Mouse (Mus musculus) midbrain, embryonic 14.5 days (tissue): ENCODE measurements at regions not wholly inside any gene's neighbourhood (a gene's known extent, or its start where the extent isn't known, plus 50 kb on each side); places are given as distances from the start of the nearest gene placed in this dataset.

Experiments used
- ATAC-seq: fragments of 200-750 bp; cut with Nextera tagmentation; 2 replicates; pipeline ENCODE4 v1.8.0; 2017; ENCODE audit warnings: moderate number of reproducible peaks, moderate library complexity; ENCODE audit not compliant: low FRiP score, low TSS enrichment
- DNase-seq: peaks from one replicate; pipeline ENCODE4 v3.0.0-alpha.2; 2015
- H3K27ac ChIP-seq: fragments of 300-500 bp; sonication (generic); replicated peaks from 2 replicates; pipeline ENCODE4 v1.5.1; 2014; ENCODE audit warnings: mild to moderate bottlenecking, low read depth, low read length, moderate library complexity
- H3K27me3 ChIP-seq: fragments of 300-500 bp; sonication (generic); 2 replicates; pipeline ENCODE4 v1.6.1; 2014; ENCODE audit warnings: low read length, control low read depth, mixed read lengths; ENCODE audit not compliant: control insufficient read depth, insufficient read depth
- H3K36me3 ChIP-seq: fragments of 300-500 bp; sonication (generic); 2 replicates; pipeline ENCODE4 v1.6.1; 2014; ENCODE audit warnings: low read length, control low read depth; ENCODE audit not compliant: control insufficient read depth, insufficient read depth
- H3K4me1 ChIP-seq: fragments of 300-500 bp; sonication (generic); 2 replicates; pipeline ENCODE4 v1.6.1; 2014; ENCODE audit warnings: mild to moderate bottlenecking, antibody characterized with exemption, low read length, control low read depth; ENCODE audit not compliant: control insufficient read depth, insufficient read depth
- H3K4me2 ChIP-seq: fragments of 300-500 bp; sonication (generic); 2 replicates; pipeline ENCODE4 v1.6.1; 2014; ENCODE audit warnings: mild to moderate bottlenecking, low read length, moderate library complexity
- H3K4me3 ChIP-seq: fragments of 300-500 bp; sonication (generic); replicated peaks from 2 replicates; pipeline ENCODE4 v1.5.1; 2014; ENCODE audit warnings: low read depth, low read length
- H3K9ac ChIP-seq: fragments of 300-500 bp; sonication (generic); replicated peaks from 2 replicates; pipeline ENCODE4 v1.6.1; 2014; ENCODE audit warnings: mild to moderate bottlenecking, low read length, moderate library complexity
- H3K9me3 ChIP-seq: fragments of 300-500 bp; sonication (generic); 2 replicates; pipeline ENCODE4 v1.6.1; 2016; ENCODE audit warnings: low read length, control low read depth, mixed read lengths; ENCODE audit not compliant: control insufficient read depth
- WGBS: fragments of 180-500 bp; shearing (Covaris S2); extraction: QIAGEN DNeasy Blood & Tissue Kit; methylation state at CpG from one replicate; pipeline ENCODE4 v1.1.7; 2014; 5-methylcytosine and 5-hydroxymethylcytosine counted together

- no peak for ATAC-seq
- Histone ChIP-seq H3K4me1 (no peaks in the 10 kb centered on the region), H3K9ac (no peak overlapping the region), H3K27me3 (no peaks in the 10 kb centered on the region), H3K4me3 (no peak overlapping the region), H3K9me3 (no peaks in the 10 kb centered on the region), H3K4me2 (no peak overlapping the region), H3K27ac (no peak overlapping the region), H3K36me3 (no peaks in the 10 kb centered on the region)
- 87% methylated on average over 5 of the region's 5 CpGs for WGBS
- no peak for DNase-seq
Measured at GRCm38 (mm10) chr10:21218431-21218830, 57.6 kb upstream of the Myb start.

GRCm38 (mm10) chr10:21220795-21221194 lies 60.0 kb upstream of the Myb start:
- no peak overlapping the region for H3K4me3 ChIP-seq
- DNase-seq = no peak
- ATAC-seq = no peak
- H3K9ac ChIP-seq = no peak overlapping the region
- H3K4me2 ChIP-seq = no peak overlapping the region
- H3K36me3 ChIP-seq = no peaks in the 10 kb centered on the region
- 94% methylated on average over 3 of the region's 3 CpGs for WGBS
- H3K9me3 ChIP-seq = no peaks in the 10 kb centered on the region
- H3K27me3 ChIP-seq = no peaks in the 10 kb centered on the region
- no peaks in the 10 kb centered on the region for H3K4me1 ChIP-seq
- no peak overlapping the region for H3K27ac ChIP-seq

GRCm38 (mm10) chr10:21221290-21221926 lies 60.6 kb upstream of the Myb start:
- Histone ChIP-seq H3K9me3 (no peaks in the 10 kb centered on the region), H3K27ac (no peak overlapping the region), H3K4me2 (no peak overlapping the region), H3K9ac (no peak overlapping the region), H3K36me3 (no peaks in the 10 kb centered on the region), H3K27me3 (no peaks in the 10 kb centered on the region), H3K4me3 (no peak overlapping the region), H3K4me1 (no peaks in the 10 kb centered on the region)
- ATAC-seq (no peak), DNase-seq (no peak)
- 92% methylated on average over 4 of the region's 4 CpGs for WGBS

GRCm38 (mm10) chr10:21222104-21223034 lies 61.6 kb upstream of the Myb start:
- DNase-seq (no peak), ATAC-seq (no peak)
- Histone ChIP-seq H3K36me3 (no peaks in the 10 kb centered on the region), H3K27me3 (no peaks in the 10 kb centered on the region), H3K27ac (no peak overlapping the region), H3K4me2 (no peak overlapping the region), H3K9me3 (no peaks in the 10 kb centered on the region), H3K4me3 (no peak overlapping the region), H3K4me1 (no peaks in the 10 kb centered on the region), H3K9ac (no peak overlapping the region)
- 75% methylated on average over 9 of the region's 9 CpGs for WGBS

- 84% methylated on average over 8 of the region's 8 CpGs for WGBS
- H3K9ac ChIP-seq = no peak overlapping the region
- no peaks in the 10 kb centered on the region for H3K4me1 ChIP-seq
- DNase-seq (no peak), ATAC-seq (no peak)
- no peaks in the 10 kb centered on the region for H3K27me3 ChIP-seq
- no peak overlapping the region for H3K27ac ChIP-seq
- no peak overlapping the region for H3K4me3 ChIP-seq
- H3K9me3 ChIP-seq = no peaks in the 10 kb centered on the region
- no peak overlapping the region for H3K4me2 ChIP-seq
- no peaks in the 10 kb centered on the region for H3K36me3 ChIP-seq
Measured at GRCm38 (mm10) chr10:21223104-21223910, 62.5 kb upstream of the Myb start.

GRCm38 (mm10) chr10:21224229-21224628 lies 63.4 kb upstream of the Myb start:
- Histone ChIP-seq H3K9me3 (no peaks in the 10 kb centered on the region), H3K9ac (no peak overlapping the region), H3K36me3 (no peaks in the 10 kb centered on the region), H3K4me1 (no peaks in the 10 kb centered on the region), H3K4me3 (no peak overlapping the region), H3K27ac (no peak overlapping the region), H3K4me2 (no peak overlapping the region), H3K27me3 (no peaks in the 10 kb centered on the region)
- 94% methylated on average over 5 of the region's 5 CpGs for WGBS
- ATAC-seq (no peak), DNase-seq (no peak)

- H3K9me3 ChIP-seq = no peaks in the 10 kb centered on the region
Measured at GRCm38 (mm10) chr10:21226210-21226609, 65.4 kb upstream of the Myb start.

GRCm38 (mm10) chr10:21227764-21228163 lies 67.0 kb upstream of the Myb start:
- Histone ChIP-seq H3K9ac (no peak overlapping the region), H3K4me2 (no peak overlapping the region), H3K27me3 (no peaks in the 10 kb centered on the region), H3K36me3 (no peaks in the 10 kb centered on the region), H3K4me3 (no peak overlapping the region), H3K4me1 (no peaks in the 10 kb centered on the region), H3K9me3 (no peaks in the 10 kb centered on the region), H3K27ac (no peak overlapping the region)
- 87% methylated on average over 9 of the region's 9 CpGs for WGBS
- DNase-seq (no peak), ATAC-seq (no peak)

More at GRCm38 (mm10) chr10:21226210-21226609, 65.4 kb upstream of the Myb start:
- Histone ChIP-seq H3K9ac (no peak overlapping the region), H3K27me3 (no peaks in the 10 kb centered on the region), H3K4me3 (no peak overlapping the region), H3K4me1 (no peaks in the 10 kb centered on the region), H3K27ac (no peak overlapping the region), H3K36me3 (no peaks in the 10 kb centered on the region), H3K4me2 (no peak overlapping the region)
- ATAC-seq (no peak), DNase-seq (no peak)
- 87% methylated on average over 7 of the region's 7 CpGs for WGBS
